Mouse (Mus musculus) forebrain, embryonic 11.5 days (tissue): ENCODE results near the gene Ptgfrn. TPM values are rescaled to one million over a fixed set of nuclear protein-coding genes. Genes with fewer than 3 reads are reported as not detected.

Source experiments
- ATAC-seq: fragments of 200-750 bp; cut with Nextera tagmentation; replicated peaks from 2 replicates; pipeline ENCODE4 v1.8.0; 2017; ENCODE audit warnings: moderate TSS enrichment; ENCODE audit not compliant: low FRiP score
- DNase-seq: peaks from one replicate; pipeline ENCODE4 v3.0.0-alpha.2; 2017; ENCODE audit warnings: low spot score
- H3K27ac ChIP-seq: fragments of 300-500 bp; sonication (generic); 2 replicates; pipeline ENCODE4 v1.5.1; 2014; ENCODE audit warnings: low read depth, low read length
- H3K27me3 ChIP-seq: fragments of 300-500 bp; sonication (generic); 2 replicates; pipeline ENCODE4 v1.6.1; 2014; ENCODE audit warnings: mild to moderate bottlenecking, low read length, mixed read lengths; ENCODE audit not compliant: control insufficient read depth, insufficient read depth
- H3K36me3 ChIP-seq: fragments of 300-500 bp; sonication (generic); 2 replicates; pipeline ENCODE4 v1.6.1; 2014; ENCODE audit warnings: mild to moderate bottlenecking, low read length, moderate library complexity, mixed read lengths; ENCODE audit not compliant: control insufficient read depth, insufficient read depth
- H3K4me1 ChIP-seq: fragments of 300-500 bp; sonication (generic); replicated peaks from 2 replicates; pipeline ENCODE4 v1.6.1; 2014; ENCODE audit warnings: low read length, mixed read lengths; ENCODE audit not compliant: control insufficient read depth, insufficient read depth
- H3K4me2 ChIP-seq: fragments of 300-500 bp; sonication (generic); 2 replicates; pipeline ENCODE4 v1.6.1; 2014; ENCODE audit warnings: low read depth, mild to moderate bottlenecking, low read length, moderate library complexity, mixed read lengths; ENCODE audit not compliant: severe bottlenecking
- H3K4me3 ChIP-seq: fragments of 300-500 bp; sonication (generic); 2 replicates; pipeline ENCODE4 v1.5.1; 2014; ENCODE audit warnings: low read depth, low read length
- H3K9ac ChIP-seq: fragments of 300-500 bp; sonication (generic); 2 replicates; pipeline ENCODE4 v1.6.1; 2014; ENCODE audit warnings: low read length
- H3K9me3 ChIP-seq: fragments of 300-500 bp; sonication (generic); 2 replicates; pipeline ENCODE4 v1.6.1; 2016; ENCODE audit warnings: low read length, mixed read lengths; ENCODE audit not compliant: control insufficient read depth
- WGBS: fragments of 180-500 bp; shearing (Covaris S2); extraction: QIAGEN DNeasy Blood & Tissue Kit; methylation state at CpG from one replicate; pipeline ENCODE4 v1.1.7; 2014; 5-methylcytosine and 5-hydroxymethylcytosine counted together
- polyA plus RNA-seq: library from polyadenylated mRNA; unstranded; fragments of >200 nt; fragmentation: Nextera tagmentation; extraction: Ambion mirVana; gene quantifications from 2 replicates; pipeline ENCODE4 v1.2.1, GENCODE M21; 2014

Ptgfrn gene
- polyA plus RNA-seq, 1 experiment from 2014 or later = 5.3 TPM

- Histone ChIP-seq H3K27ac (no peak overlapping the region), H3K27me3 (no peaks in the 10 kb centered on the region), H3K36me3 (no peaks in the 10 kb centered on the region), H3K4me2 (no peak overlapping the region), H3K4me3 (no peak overlapping the region), H3K9me3 (no peaks in the 10 kb centered on the region), H3K4me1 (peaks cover 3% of the 10 kb centered on the region; the same call in 1 of the 2 replicates), H3K9ac (no peak overlapping the region)
- WGBS = 90% methylated on average over 4 of the region's 4 CpGs
- ATAC-seq (no peak), DNase-seq (no peak)
These were observed 99.4 kb downstream of the Ptgfrn start for GRCm38 (mm10) chr3:101010589-101011202.

GRCm38 (mm10) chr3:101007112-101007782 is 102.8 kb downstream of the Ptgfrn start:
- no peak overlapping the region for H3K4me3 ChIP-seq
- 82% methylated on average over 5 of the region's 5 CpGs for WGBS
- no peaks in the 10 kb centered on the region for H3K27me3 ChIP-seq
- H3K4me2 ChIP-seq = no peak overlapping the region
- DNase-seq (no peak), ATAC-seq (no peak)
- H3K4me1 ChIP-seq = no peaks in the 10 kb centered on the region
- no peak overlapping the region for H3K9ac ChIP-seq
- H3K27ac ChIP-seq = no peak overlapping the region
- H3K9me3 ChIP-seq = no peaks in the 10 kb centered on the region
- no peaks in the 10 kb centered on the region for H3K36me3 ChIP-seq

- Histone ChIP-seq H3K4me1 (no peaks in the 10 kb centered on the region), H3K4me2 (no peak overlapping the region), H3K27me3 (no peaks in the 10 kb centered on the region), H3K9ac (no peak overlapping the region), H3K9me3 (no peaks in the 10 kb centered on the region), H3K4me3 (no peak overlapping the region), H3K27ac (no peak overlapping the region), H3K36me3 (no peaks in the 10 kb centered on the region)
- ATAC-seq (no peak), DNase-seq (no peak)
- WGBS = 87% methylated on average over 6 of the region's 6 CpGs
These were observed 104.7 kb downstream of the Ptgfrn start for GRCm38 (mm10) chr3:101005392-101005791.

GRCm38 (mm10) chr3:101003575-101004356 is 106.3 kb downstream of the Ptgfrn start:
- Histone ChIP-seq H3K4me2 (no peak overlapping the region), H3K27me3 (no peaks in the 10 kb centered on the region), H3K9me3 (no peaks in the 10 kb centered on the region), H3K9ac (no peak overlapping the region), H3K27ac (no peak overlapping the region), H3K36me3 (no peaks in the 10 kb centered on the region), H3K4me1 (no peaks in the 10 kb centered on the region), H3K4me3 (no peak overlapping the region)
- WGBS = 92% methylated on average over 15 of the region's 15 CpGs
- ATAC-seq (no peak), DNase-seq (no peak)

- 38% methylated on average over 2 of the region's 2 CpGs for WGBS
- H3K27me3 ChIP-seq = no peaks in the 10 kb centered on the region
- no peaks in the 10 kb centered on the region for H3K9me3 ChIP-seq
- no peak overlapping the region for H3K4me2 ChIP-seq
- H3K36me3 ChIP-seq = no peaks in the 10 kb centered on the region
- no peak overlapping the region for H3K4me3 ChIP-seq
- H3K9ac ChIP-seq = no peak overlapping the region
- no peak overlapping the region for H3K27ac ChIP-seq
- no peak for DNase-seq
- no peak for ATAC-seq
- no peaks in the 10 kb centered on the region for H3K4me1 ChIP-seq
These were observed 110.3 kb downstream of the Ptgfrn start for GRCm38 (mm10) chr3:100999732-101000131.

DNA sequence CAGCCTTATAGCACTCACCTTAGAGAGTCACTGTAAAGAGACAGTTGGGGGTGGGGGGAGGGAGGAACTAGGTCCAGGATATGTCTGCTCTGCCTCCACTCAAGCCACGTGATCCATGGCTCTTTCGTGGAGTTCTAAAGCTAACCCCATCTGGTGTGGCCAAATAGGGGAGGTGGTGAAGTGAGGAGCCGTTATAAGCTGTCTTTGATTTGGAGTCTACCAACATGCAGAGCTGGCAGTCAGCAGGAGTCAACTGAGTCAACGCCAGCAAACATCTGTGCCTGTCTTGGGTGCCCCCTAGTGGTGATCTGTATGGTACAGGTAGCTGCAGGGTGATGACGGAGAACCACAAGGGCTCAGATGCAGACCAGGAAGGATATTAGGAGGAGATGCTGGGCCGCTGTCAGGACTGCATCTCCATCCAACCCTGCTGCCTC is 111.2 kb downstream of the Ptgfrn start:
- DNase-seq (peak; percentile 81), ATAC-seq (peak; percentile 70)
- Histone ChIP-seq H3K27me3 (no peaks in the 10 kb centered on the region), H3K4me1 (no peaks in the 10 kb centered on the region), H3K4me3 (no peak overlapping the region), H3K4me2 (no peak overlapping the region), H3K9ac (no peak overlapping the region), H3K9me3 (no peaks in the 10 kb centered on the region), H3K27ac (no peak overlapping the region), H3K36me3 (no peaks in the 10 kb centered on the region)
- 16% methylated on average over 6 of the region's 6 CpGs for WGBS

GRCm38 (mm10) chr3:100997785-100998570 is 112.1 kb downstream of the Ptgfrn start:
- no peak overlapping the region for H3K4me3 ChIP-seq
- WGBS = 87% methylated on average over 10 of the region's 10 CpGs
- DNase-seq (no peak), ATAC-seq (no peak)
- H3K9me3 ChIP-seq = no peaks in the 10 kb centered on the region
- no peaks in the 10 kb centered on the region for H3K27me3 ChIP-seq
- no peaks in the 10 kb centered on the region for H3K4me1 ChIP-seq
- H3K36me3 ChIP-seq = no peaks in the 10 kb centered on the region
- no peak overlapping the region for H3K9ac ChIP-seq
- no peak overlapping the region for H3K4me2 ChIP-seq
- no peak overlapping the region for H3K27ac ChIP-seq

GRCm38 (mm10) chr3:100994252-100994651 is 115.8 kb downstream of the Ptgfrn start:
- Histone ChIP-seq H3K36me3 (no peaks in the 10 kb centered on the region), H3K27me3 (no peaks in the 10 kb centered on the region), H3K4me2 (no peak overlapping the region), H3K4me3 (no peak overlapping the region), H3K9me3 (no peaks in the 10 kb centered on the region), H3K4me1 (no peaks in the 10 kb centered on the region), H3K27ac (no peak overlapping the region), H3K9ac (no peak overlapping the region)
- WGBS = 65% methylated on average over 4 of the region's 4 CpGs
- ATAC-seq (no peak), DNase-seq (no peak)
